ENCODE assay signal across 12 mouse cellular contexts in genomic region chr6:106891879-106892638, GRCm38 (mm10).
A peak's percentile ranks its signal among the peaks of the same experiment; 100 is the strongest.
DNase-seq lines count a peak whose midpoint lies in the region; ATAC-seq and TF ChIP-seq lines count a peak whose summit lies in the region.
"Had no signal": no experiment of that assay in that cellular context is flagged by ENCODE, and none has a peak within 500 bp of the region (broad histone marks: within the 10 kb centered on the region; RNA-seq: fewer than 3 reads in every experiment).

No protein-coding gene starts in this region.

- no peaks in the 10 kb centered on the region for H3K27me3 ChIP-seq in forebrain, embryonic 12.5 days
- no peaks in the 10 kb centered on the region for H3K27me3 ChIP-seq in midbrain, embryonic 10.5 days (ENCODE audit: low read depth, poor library complexity, severe bottlenecking)
- H3K27me3 ChIP-seq in cerebellum, adult 2 months (ENCODE audit: control insufficient read depth, insufficient read depth, low read length): no peaks in the 10 kb centered on the region

- H3K27ac ChIP-seq in forebrain, embryonic 12.5 days: peak overlapping the region; percentile 32; the same call in 1 of the 2 replicates
- peak overlapping the region; percentile 52; the same call in 1 of the 2 replicates for H3K27ac ChIP-seq in midbrain, embryonic 10.5 days (replicated peaks)
- H3K27ac ChIP-seq in cerebellum, adult 2 months (ENCODE audit: insufficient read depth, low read length): no peak overlapping the region

- peak; percentile 77 for ATAC-seq in forebrain, embryonic 12.5 days (ENCODE audit: low FRiP score)

- no peak overlapping the region for H3K4me2 ChIP-seq in forebrain, embryonic 12.5 days

- no peak for TF ChIP-seq POLR2A in cerebellum, adult 2 months (IDR thresholded peaks at IDR 0.05; ENCODE audit: borderline replicate concordance, insufficient read depth, low read length)

- no peak overlapping the region for H3K4me3 ChIP-seq in forebrain, embryonic 12.5 days (replicated peaks)
- no peak overlapping the region for H3K4me3 ChIP-seq in midbrain, embryonic 10.5 days
- H3K4me3 ChIP-seq in cerebellum, adult 2 months (replicated peaks; ENCODE audit: insufficient read depth, low read depth, low read length): no peak overlapping the region

- no peak for TF ChIP-seq CTCF in cerebellum, adult 2 months (IDR thresholded peaks at IDR 0.05; ENCODE audit: borderline replicate concordance, insufficient read depth, low read depth, low read length)

- WGBS in forebrain, embryonic 12.5 days: 18% methylated on average over 4 of the region's 4 CpGs
- WGBS in midbrain, embryonic 10.5 days: 61% methylated on average over 4 of the region's 4 CpGs
- 56% methylated on average over 4 of the region's 4 CpGs for WGBS in cerebellum, adult 2 months

- H3K9ac ChIP-seq in forebrain, embryonic 12.5 days: no peak overlapping the region

- H3K36me3 ChIP-seq in forebrain, embryonic 12.5 days (replicated peaks): no peaks in the 10 kb centered on the region
- no peaks in the 10 kb centered on the region for H3K36me3 ChIP-seq in midbrain, embryonic 10.5 days

- H3K4me1 ChIP-seq in forebrain, embryonic 12.5 days: peaks cover 10% of the 10 kb centered on the region
- peaks cover 11% of the 10 kb centered on the region for H3K4me1 ChIP-seq in midbrain, embryonic 10.5 days
- H3K4me1 ChIP-seq in cerebellum, adult 2 months (ENCODE audit: control insufficient read depth, insufficient read depth, low read length): no peaks in the 10 kb centered on the region

- peak; percentile 5 to 14 for DNase-seq in layer of hippocampus, postnatal 10 days (ENCODE audit: low spot score in 2 of 2)
- no peak for DNase-seq in layer of hippocampus, adult 9-10 months (ENCODE audit: low spot score)
- DNase-seq in midbrain, embryonic 10.5 days (ENCODE audit: low spot score): peak; percentile 18
- peak; percentile 37 for DNase-seq in retina, postnatal 1 day
- DNase-seq in cerebellum, adult 2 months: no peak
- no peak for DNase-seq in urinary bladder, adult 2 months (ENCODE audit: low spot score)
- DNase-seq: adrenal gland, postnatal 14 days; cerebellum, adult 8-10 months; gastrocnemius, postnatal 10 days; kidney, adult 8-10 months; liver had no signal

- H3K9me3 ChIP-seq in forebrain, embryonic 12.5 days: no peaks in the 10 kb centered on the region
- no peaks in the 10 kb centered on the region for H3K9me3 ChIP-seq in midbrain, embryonic 10.5 days (replicated peaks)

Comparison
In these comparisons a context has a peak if more than half of its experiments do, and no peak if none do; other contexts are left out.
1. DNase-seq: peak in layer of hippocampus, postnatal 10 days (2 of 2), midbrain, embryonic 10.5 days (single experiment) and retina, postnatal 1 day (single experiment); none in layer of hippocampus, adult 9-10 months (single experiment), cerebellum, adult 2 months (0 of 2) and urinary bladder, adult 2 months (single experiment).